Comparison of ENCODE assay signal across 7 mouse cellular contexts in genomic region chr8:69715366-69715765, GRCm38 (mm10). TPM values are rescaled to one million over a fixed set of nuclear protein-coding genes. Genes with fewer than 3 reads are reported as not detected.
DNase-seq lines count a peak whose midpoint lies in the region; ATAC-seq and TF ChIP-seq lines count a peak whose summit lies in the region.

No protein-coding gene starts in this region.

- no peak overlapping the region for H3K27ac ChIP-seq in lung, embryonic 14.5 days (ENCODE audit: low read depth)
- no peak overlapping the region for H3K27ac ChIP-seq in forebrain, embryonic 13.5 days
- H3K27ac ChIP-seq in limb, embryonic 12.5 days: no peak overlapping the region
- no peak overlapping the region for H3K27ac ChIP-seq in olfactory bulb, adult 2 months (ENCODE audit: insufficient read depth, low read depth, low read length)

- peak overlapping the region; percentile 60 for H3K4me2 ChIP-seq in lung, embryonic 14.5 days
- H3K4me2 ChIP-seq in forebrain, embryonic 13.5 days: peak overlapping the region; percentile 56
- H3K4me2 ChIP-seq in limb, embryonic 12.5 days: peak overlapping the region; percentile 55

- peaks cover 5% of the 10 kb centered on the region; the same call in 1 of the 2 replicates for H3K4me1 ChIP-seq in lung, embryonic 14.5 days (ENCODE audit: insufficient read depth)
- H3K4me1 ChIP-seq in lung, adult 2 months (ENCODE audit: control insufficient read depth, insufficient read depth, low read length): peaks cover 2% of the 10 kb centered on the region; the same call in 1 of the 2 replicates
- H3K4me1 ChIP-seq in forebrain, embryonic 13.5 days: peaks cover 28% of the 10 kb centered on the region
- peaks cover 11% of the 10 kb centered on the region for H3K4me1 ChIP-seq in limb, embryonic 12.5 days (replicated peaks)
- peaks cover 11% of the 10 kb centered on the region for H3K4me1 ChIP-seq in olfactory bulb, adult 2 months (ENCODE audit: control insufficient read depth, insufficient read depth, low read length)

- H3K36me3 ChIP-seq in lung, embryonic 14.5 days (ENCODE audit: insufficient read depth): peaks cover 16% of the 10 kb centered on the region; the same call in 1 of the 2 replicates
- H3K36me3 ChIP-seq in forebrain, embryonic 13.5 days (ENCODE audit: poor library complexity, severe bottlenecking): peaks cover 18% of the 10 kb centered on the region; the same call in 1 of the 2 replicates
- H3K36me3 ChIP-seq in limb, embryonic 12.5 days: peaks cover 32% of the 10 kb centered on the region

- peak overlapping the region; percentile 34 for H3K9ac ChIP-seq in lung, embryonic 14.5 days
- peak overlapping the region; percentile 23 for H3K9ac ChIP-seq in forebrain, embryonic 13.5 days
- H3K9ac ChIP-seq in limb, embryonic 12.5 days (replicated peaks): no peak overlapping the region; the same call in 1 of the 2 replicates

- no peak for ATAC-seq in lung, embryonic 14.5 days (ENCODE audit: insufficient read depth)
- no peak for ATAC-seq in forebrain, embryonic 13.5 days
- no peak for ATAC-seq in limb, embryonic 12.5 days (ENCODE audit: insufficient number of reproducible peaks, insufficient read depth, low FRiP score, low TSS enrichment, low read depth)

- no peak for DNase-seq in lung, embryonic 14.5 days
- no peak for DNase-seq in lung, adult 2 months
- DNase-seq in left cerebral cortex, adult 8-10 months (ENCODE audit: low spot score in 2 of 2): no peak
- DNase-seq in adrenal gland, postnatal 10 days: no peak

- H3K4me3 ChIP-seq in lung, embryonic 14.5 days (ENCODE audit: low read depth, low read length): peak overlapping the region; percentile 94
- no peak overlapping the region for H3K4me3 ChIP-seq in lung, adult 2 months (replicated peaks; ENCODE audit: extremely low read depth, low read depth, low read length)
- peak overlapping the region; percentile 89 for H3K4me3 ChIP-seq in forebrain, embryonic 13.5 days
- peak overlapping the region; percentile 84; the same call in 1 of the 2 replicates for H3K4me3 ChIP-seq in limb, embryonic 12.5 days (replicated peaks)
- peak overlapping the region; percentile 37 for H3K4me3 ChIP-seq in olfactory bulb, adult 2 months (ENCODE audit: insufficient read depth, low read depth, low read length)

- H3K27me3 ChIP-seq in lung, embryonic 14.5 days (ENCODE audit: insufficient read depth, low read length): no peaks in the 10 kb centered on the region
- no peaks in the 10 kb centered on the region for H3K27me3 ChIP-seq in forebrain, embryonic 13.5 days
- no peaks in the 10 kb centered on the region for H3K27me3 ChIP-seq in limb, embryonic 12.5 days

- H3K9me3 ChIP-seq in lung, embryonic 14.5 days (ENCODE audit: low read depth, low read length): no peaks in the 10 kb centered on the region
- H3K9me3 ChIP-seq in forebrain, embryonic 13.5 days (replicated peaks): no peaks in the 10 kb centered on the region
- no peaks in the 10 kb centered on the region for H3K9me3 ChIP-seq in limb, embryonic 12.5 days

- no peak for TF ChIP-seq CTCF in lung, embryonic 14.5 days (IDR thresholded peaks at IDR 0.05; ENCODE audit: low read depth)
- no peak for TF ChIP-seq CTCF in lung, adult 2 months (IDR thresholded peaks at IDR 0.05; ENCODE audit: insufficient read depth, low read length)
- TF ChIP-seq CTCF in olfactory bulb, adult 2 months (IDR thresholded peaks at IDR 0.05; ENCODE audit: insufficient read depth, low read depth, low read length): no peak

- no peak for TF ChIP-seq POLR2A in lung, adult 2 months (IDR thresholded peaks at IDR 0.05; ENCODE audit: borderline replicate concordance, extremely low read depth, low read depth, low read length)
- TF ChIP-seq POLR2A in olfactory bulb, adult 2 months (IDR thresholded peaks at IDR 0.05; ENCODE audit: insufficient read depth, low read depth, low read length): no peak

- 74% methylated on average over 6 of the region's 6 CpGs for WGBS in lung, embryonic 14.5 days
- WGBS in lung, adult 2 months: 70% methylated on average over 6 of the region's 6 CpGs
- 87% methylated on average over 6 of the region's 6 CpGs for WGBS in forebrain, embryonic 13.5 days
- 88% methylated on average over 6 of the region's 6 CpGs for WGBS in limb, embryonic 12.5 days
- WGBS in olfactory bulb, adult 2 months: 55% methylated on average over 6 of the region's 6 CpGs

RNA-seq across cellular contexts. Expression of gene Zfp869, which starts 4.8 kb away (rescaled TPM):
- polyA plus RNA-seq in lung, embryonic 14.5 days (2014; fragmentation: Nextera tagmentation; extraction: Ambion mirVana): 30.2 and 31.3 TPM in 2 replicates
- polyA plus RNA-seq in lung, adult 2 months (2012; rRNA removed): 2.4 and 4.7 TPM in 2 replicates
- 27.9 and 34.9 TPM in 2 replicates for polyA plus RNA-seq in forebrain, embryonic 13.5 days (2015; fragmentation: Nextera tagmentation; extraction: Ambion mirVana)
- 32.0 and 32.2 TPM in 2 replicates for polyA plus RNA-seq in limb, embryonic 12.5 days (2016; fragmentation: Nextera tagmentation; extraction: Ambion mirVana)
- polyA plus RNA-seq in olfactory bulb, adult 2 months (2012; ENCODE audit: insufficient read depth, insufficient read length, low replicate concordance, missing spikeins): not detected in 2 replicates
- 10 to 100 TPM; 22.9 to 25.9 (median 23.9) TPM for total RNA-seq in left cerebral cortex, adult 8-10 months (2022)
- 10 to 100 TPM; 20.5 to 21.6 TPM for total RNA-seq in adrenal gland, postnatal 10 days (2021)

RNA-seq across cellular contexts. Expression of gene Zfp963, which starts 34.4 kb away (rescaled TPM):
- 5.6 and 5.8 TPM in 2 replicates for polyA plus RNA-seq in lung, embryonic 14.5 days (2014; fragmentation: Nextera tagmentation; extraction: Ambion mirVana)
- polyA plus RNA-seq in lung, adult 2 months (2012; rRNA removed): 1.6 and 2.5 TPM in 2 replicates
- polyA plus RNA-seq in forebrain, embryonic 13.5 days (2015; fragmentation: Nextera tagmentation; extraction: Ambion mirVana): 7.2 and 8.8 TPM in 2 replicates
- 5.9 and 7.2 TPM in 2 replicates for polyA plus RNA-seq in limb, embryonic 12.5 days (2016; fragmentation: Nextera tagmentation; extraction: Ambion mirVana)
- polyA plus RNA-seq in olfactory bulb, adult 2 months (2012; ENCODE audit: insufficient read depth, insufficient read length, low replicate concordance, missing spikeins): not detected in 2 replicates
- 1 to 10 TPM; 3.3 to 4.3 (median 3.6) TPM for total RNA-seq in left cerebral cortex, adult 8-10 months (2022)
- total RNA-seq in adrenal gland, postnatal 10 days (2021): 1 to 10 TPM; 3.7 to 4.3 TPM

RNA-seq across cellular contexts. Expression of gene Gm20422, which starts 59.3 kb away (rescaled TPM):
- 0.22 and 0.30 TPM in 2 replicates for polyA plus RNA-seq in lung, embryonic 14.5 days (2014; fragmentation: Nextera tagmentation; extraction: Ambion mirVana)
- 0.80 and 1.5 TPM in 2 replicates for polyA plus RNA-seq in lung, adult 2 months (2012; rRNA removed)
- polyA plus RNA-seq in forebrain, embryonic 13.5 days (2015; fragmentation: Nextera tagmentation; extraction: Ambion mirVana): 0.28 and 0.81 TPM in 2 replicates
- polyA plus RNA-seq in limb, embryonic 12.5 days (2016; fragmentation: Nextera tagmentation; extraction: Ambion mirVana): not detected in 2 replicates
- polyA plus RNA-seq in olfactory bulb, adult 2 months (2012; ENCODE audit: insufficient read depth, insufficient read length, low replicate concordance, missing spikeins): not detected in 2 replicates
- total RNA-seq in left cerebral cortex, adult 8-10 months (2022): 1 to 10 TPM in 3 of 4 experiments, under 1 TPM in 1; 0.46 to 5.3 (median 2.0) TPM
- 1 to 10 TPM in 1 of 2 experiments, not detected in 1; 2.8 TPM for total RNA-seq in adrenal gland, postnatal 10 days (2021)
